Mouse (Mus musculus): Measurements from ENCODE around the gene Pom121l2. TPM values are rescaled to one million over a fixed set of nuclear protein-coding genes. Genes with fewer than 3 reads are reported as not detected.
"Not testable (repeated sequence)": the region's sequence is repeated elsewhere in the genome, so short reads cannot be mapped to it uniquely, and the experiment has no call there.

Pom121l2 gene
- polyA plus RNA-seq, 1 experiment = not detected

DNA sequence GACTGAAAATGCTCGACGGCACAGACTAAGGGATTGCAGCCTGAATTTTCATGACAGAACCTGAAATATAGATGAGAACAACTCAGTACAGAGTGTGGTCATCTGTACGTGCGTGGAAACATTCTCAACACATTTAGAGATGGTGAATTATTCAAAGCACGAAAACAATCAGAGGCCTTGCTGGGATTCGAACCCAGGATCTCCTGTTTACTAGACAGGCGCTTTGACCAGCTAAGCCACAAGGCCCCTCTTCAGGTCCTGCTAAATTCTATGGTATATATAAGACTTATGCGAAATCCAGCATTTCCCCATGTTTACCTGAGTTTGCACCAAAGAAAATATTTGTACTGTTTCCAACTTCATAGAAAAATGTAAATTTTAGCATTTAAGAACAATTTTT is 48.9 kb downstream of the Pom121l2 start:
- H3K27ac ChIP-seq (ENCODE audit: insufficient read depth, low read depth, low read length) = no peak overlapping the region
- H3K4me3 ChIP-seq (ENCODE audit: low read depth, low read length) = no peak overlapping the region
- H3K27me3 ChIP-seq (ENCODE audit: control insufficient read depth, insufficient read depth, low read length) = no peaks in the 10 kb centered on the region; the same call in 1 of the 2 replicates
- H3K36me3 ChIP-seq (ENCODE audit: control insufficient read depth, insufficient read depth, low read length) = no peaks in the 10 kb centered on the region
- 73% methylated on average over 8 of the region's 8 CpGs for WGBS
- H3K4me1 ChIP-seq (ENCODE audit: control insufficient read depth, insufficient read depth, insufficient read length, low read length) = 0 out of 2 replicates have a peak, but pooled peaks cover 3% of the 10 kb centered on the region
- TF ChIP-seq POLR2A (IDR thresholded peaks at IDR 0.05; ENCODE audit: low read depth, low read length) (no peak), CTCF (IDR thresholded peaks at IDR 0.05; ENCODE audit: extremely low read depth, insufficient read length, insufficient replicate concordance, low read depth, low read length) (no peak)

DNA sequence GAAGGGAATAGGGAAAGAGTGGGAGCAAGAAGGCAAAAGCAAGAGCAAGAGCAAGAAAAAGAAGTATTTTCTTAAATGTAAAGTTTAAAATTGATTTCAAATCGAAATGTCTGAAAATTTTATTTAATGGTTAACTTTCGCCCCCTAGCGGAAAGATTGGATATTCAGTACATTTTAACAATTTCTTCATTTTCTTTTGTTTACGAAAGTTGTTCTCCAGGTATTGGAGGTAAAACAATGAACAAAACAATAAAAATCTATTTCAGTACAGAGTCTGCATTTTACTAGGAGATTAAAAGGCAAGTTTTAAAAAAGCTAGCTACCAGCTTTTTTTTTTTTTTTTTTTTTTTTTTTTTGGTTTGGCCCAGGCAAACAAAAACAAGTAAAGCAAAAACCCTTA is 49.5 kb downstream of the Pom121l2 start:
- 4% methylated on average over 4 of the region's 4 CpGs for WGBS
- TF ChIP-seq POLR2A (IDR thresholded peaks at IDR 0.05; ENCODE audit: low read depth, low read length) (no peak), CTCF (IDR thresholded peaks at IDR 0.05; ENCODE audit: extremely low read depth, insufficient read length, insufficient replicate concordance, low read depth, low read length) (no peak)
- no peaks in the 10 kb centered on the region; the same call in 1 of the 2 replicates for H3K27me3 ChIP-seq (ENCODE audit: control insufficient read depth, insufficient read depth, low read length)
- H3K36me3 ChIP-seq (ENCODE audit: control insufficient read depth, insufficient read depth, low read length) = no peaks in the 10 kb centered on the region
- 0 out of 2 replicates have a peak, but pooled peaks cover 3% of the 10 kb centered on the region for H3K4me1 ChIP-seq (ENCODE audit: control insufficient read depth, insufficient read depth, insufficient read length, low read length)
- H3K27ac ChIP-seq (ENCODE audit: insufficient read depth, low read depth, low read length) = no peak overlapping the region
- no peak overlapping the region for H3K4me3 ChIP-seq (ENCODE audit: low read depth, low read length)

DNA sequence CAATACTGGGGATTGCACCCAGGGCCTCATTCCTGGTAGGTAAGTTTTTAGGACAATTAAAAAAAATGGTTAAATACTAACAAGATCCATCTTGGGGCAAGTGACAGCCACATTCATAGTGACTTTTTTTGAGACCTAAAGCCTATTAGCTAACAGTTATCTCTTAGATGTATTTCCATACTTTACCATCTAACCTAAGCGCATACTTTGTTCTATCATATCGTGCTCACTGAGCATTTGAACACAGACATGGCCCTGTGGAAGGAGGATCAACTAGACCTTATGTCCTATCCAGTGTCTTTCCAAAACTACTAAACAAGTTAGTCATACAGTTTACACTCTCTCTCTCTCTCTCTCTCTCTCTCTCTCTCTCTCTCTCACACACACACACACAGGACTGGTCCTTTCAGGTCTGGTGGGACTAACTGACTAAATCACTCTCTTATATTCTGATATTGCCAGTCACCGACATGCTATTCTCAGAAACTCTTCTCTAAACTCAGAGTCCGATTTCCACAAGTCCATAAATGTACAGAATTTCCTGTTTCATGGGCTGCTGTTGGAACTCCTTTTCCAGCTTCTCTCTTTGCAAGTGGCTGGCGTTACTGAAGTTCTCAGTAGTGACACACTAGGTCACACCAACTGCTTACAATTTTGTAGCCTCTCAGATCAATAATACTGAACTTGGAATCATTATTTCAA is 52.9 kb downstream of the Pom121l2 start:
- 0 out of 2 replicates have a peak overlapping the region, but pooled peaks have one; percentile 6 for H3K27ac ChIP-seq (ENCODE audit: insufficient read depth, low read depth, low read length)
- 26% methylated on average over 5 of the region's 5 CpGs for WGBS
- no peak overlapping the region for H3K4me3 ChIP-seq (ENCODE audit: low read depth, low read length)

GRCm38 (mm10) chr13:22034443-22035266 is 53.7 kb downstream of the Pom121l2 start:
- H3K4me1 ChIP-seq (ENCODE audit: control insufficient read depth, insufficient read depth, insufficient read length, low read length) = peaks cover 2% of the 10 kb centered on the region; the same call in 1 of the 2 replicates
- WGBS = 1% methylated on average over 14 of the region's 14 CpGs
- no peaks in the 10 kb centered on the region for H3K27me3 ChIP-seq (ENCODE audit: control insufficient read depth, insufficient read depth, low read length)
- 0 out of 2 replicates have a peak overlapping the region, but pooled peaks have one; percentile 58 for H3K27ac ChIP-seq (ENCODE audit: insufficient read depth, low read depth, low read length)
- TF ChIP-seq POLR2A (IDR thresholded peaks at IDR 0.05; ENCODE audit: low read depth, low read length) (no peak), CTCF (IDR thresholded peaks at IDR 0.05; ENCODE audit: extremely low read depth, insufficient read length, insufficient replicate concordance, low read depth, low read length) (no peak)
- no peaks in the 10 kb centered on the region for H3K36me3 ChIP-seq (ENCODE audit: control insufficient read depth, insufficient read depth, low read length)
- H3K4me3 ChIP-seq (ENCODE audit: low read depth, low read length) = peak overlapping the region; percentile 50

More for the DNA sequence above, 52.9 kb downstream of the Pom121l2 start:
- no peaks in the 10 kb centered on the region for H3K27me3 ChIP-seq (ENCODE audit: control insufficient read depth, insufficient read depth, low read length)
- peaks cover 2% of the 10 kb centered on the region; the same call in 1 of the 2 replicates for H3K4me1 ChIP-seq (ENCODE audit: control insufficient read depth, insufficient read depth, insufficient read length, low read length)
- TF ChIP-seq POLR2A (IDR thresholded peaks at IDR 0.05; ENCODE audit: low read depth, low read length) (no peak), CTCF (IDR thresholded peaks at IDR 0.05; ENCODE audit: extremely low read depth, insufficient read length, insufficient replicate concordance, low read depth, low read length) (no peak)
- H3K36me3 ChIP-seq (ENCODE audit: control insufficient read depth, insufficient read depth, low read length) = no peaks in the 10 kb centered on the region

- H3K27me3 ChIP-seq (ENCODE audit: control insufficient read depth, insufficient read depth, low read length); H3K4me1 ChIP-seq (ENCODE audit: control insufficient read depth, insufficient read depth, insufficient read length, low read length); H3K36me3 ChIP-seq (ENCODE audit: control insufficient read depth, insufficient read depth, low read length): not testable (repeated sequence)
- TF ChIP-seq POLR2A (IDR thresholded peaks at IDR 0.05; ENCODE audit: low read depth, low read length) = 0 out of 2 replicates have a peak, but pooled peaks have one; percentile 27
- peak within 1 kb of the TSS; percentile 64 for H3K4me3 ChIP-seq (ENCODE audit: low read depth, low read length)
- under 1% methylated on average over 31 of the region's 69 CpGs for WGBS
- peak within 1 kb of the TSS; percentile 58 for H3K27ac ChIP-seq (ENCODE audit: insufficient read depth, low read depth, low read length)
These were observed 54.5 kb downstream of the Pom121l2 start, which contains the start of the genes Hist1h2ah and Hist1h2bk for GRCm38 (mm10) chr13:22035267-22036148. Gene Hist1h2ah, minus strand, starts transcription at chr13:22035568. Gene Hist1h2bk, plus strand, starts transcription at chr13:22035870.

DNA sequence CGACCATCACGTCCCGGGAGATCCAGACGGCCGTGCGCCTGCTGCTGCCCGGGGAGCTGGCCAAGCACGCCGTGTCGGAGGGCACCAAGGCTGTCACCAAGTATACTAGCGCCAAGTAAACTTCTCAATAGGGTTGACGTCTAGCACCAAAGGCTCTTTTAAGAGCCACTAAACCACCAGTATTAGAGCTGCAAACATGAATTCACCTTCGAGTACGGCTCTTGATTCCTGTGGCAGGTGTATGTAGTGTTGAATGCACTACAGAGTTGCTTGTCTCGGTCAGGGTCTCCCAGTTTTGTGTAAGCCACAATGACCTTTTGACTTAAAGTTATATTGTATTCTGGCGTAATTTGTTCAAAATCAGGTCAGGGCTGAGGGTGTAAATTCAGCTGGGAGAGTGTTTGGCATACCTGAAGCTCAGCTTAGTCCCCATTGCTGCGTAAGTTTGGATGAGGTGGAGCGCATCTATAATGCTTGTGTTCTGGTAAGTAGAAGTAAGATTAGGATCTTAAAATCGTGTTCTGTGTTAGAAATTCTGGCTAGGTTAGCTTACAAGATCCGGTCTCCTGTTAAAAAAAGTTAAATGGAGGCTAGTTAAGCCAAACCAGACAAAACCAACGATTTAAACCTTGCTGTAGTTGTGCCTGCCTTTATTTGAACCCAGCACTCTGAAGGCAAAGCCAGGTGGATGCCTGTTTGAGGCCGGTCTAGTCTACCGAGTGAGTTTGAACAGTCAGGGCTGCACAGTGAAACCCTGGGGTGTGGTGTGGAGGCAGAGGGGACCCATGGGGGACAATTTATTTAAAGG is 55.4 kb downstream of the Pom121l2 start:
- TF ChIP-seq POLR2A (IDR thresholded peaks at IDR 0.05; ENCODE audit: low read depth, low read length) (no peak), CTCF (IDR thresholded peaks at IDR 0.05; ENCODE audit: extremely low read depth, insufficient read length, insufficient replicate concordance, low read depth, low read length) (no peak)
- no peaks in the 10 kb centered on the region for H3K27me3 ChIP-seq (ENCODE audit: control insufficient read depth, insufficient read depth, low read length)
- 2% methylated on average over 23 of the region's 23 CpGs for WGBS
- H3K36me3 ChIP-seq (ENCODE audit: control insufficient read depth, insufficient read depth, low read length) = no peaks in the 10 kb centered on the region
- peak overlapping the region; percentile 50 for H3K27ac ChIP-seq (ENCODE audit: insufficient read depth, low read depth, low read length)
- peak overlapping the region; percentile 52 for H3K4me3 ChIP-seq (ENCODE audit: low read depth, low read length)
- H3K4me1 ChIP-seq (ENCODE audit: control insufficient read depth, insufficient read depth, insufficient read length, low read length) = peaks cover 8% of the 10 kb centered on the region; the same call in 1 of the 2 replicates
